Mouse (Mus musculus) adipocyte (in vitro differentiated cells): ENCODE data around the gene Aipl1.
A peak's percentile ranks its signal among the peaks of the same experiment; 100 is the strongest.
"Not testable (repeated sequence)": the region's sequence is repeated elsewhere in the genome, so short reads cannot be mapped to it uniquely, and the experiment has no call there.

Experiments used
- DNase-seq: peaks from one replicate; pipeline ENCODE4 v3.0.0-alpha.2; 2016; ENCODE audit warnings: low spot score

Aipl1 gene

GRCm38 (mm10) chr11:72016518-72017252, 20.6 kb downstream of the Aipl1 start:
- no peak for DNase-seq

- DNase-seq = no peak
Observed at GRCm38 (mm10) chr11:72014674-72015073, 22.6 kb downstream of the Aipl1 start.

- no peak for DNase-seq
Observed at GRCm38 (mm10) chr11:72011955-72012354, 25.4 kb downstream of the Aipl1 start.

GRCm38 (mm10) chr11:72010940-72011722, 26.2 kb downstream of the Aipl1 start:
- no peak for DNase-seq

- no peak for DNase-seq
Observed at GRCm38 (mm10) chr11:72010367-72010766, 26.9 kb downstream of the Aipl1 start.

- no peak for DNase-seq
Observed at GRCm38 (mm10) chr11:72005547-72005946, 31.8 kb downstream of the Aipl1 start.

GRCm38 (mm10) chr11:72003171-72003570, 34.1 kb downstream of the Aipl1 start:
- no peak for DNase-seq

- no peak for DNase-seq
Observed at GRCm38 (mm10) chr11:72002138-72002853, 35.0 kb downstream of the Aipl1 start.

- no peak for DNase-seq
Observed at GRCm38 (mm10) chr11:72000194-72000593, 37.1 kb downstream of the Aipl1 start.

GRCm38 (mm10) chr11:71996805-71997204, 40.5 kb downstream of the Aipl1 start:
- no peak for DNase-seq

GRCm38 (mm10) chr11:71995968-71996511, 41.3 kb downstream of the Aipl1 start:
- peak; percentile 21 for DNase-seq

- DNase-seq = no peak
Observed at GRCm38 (mm10) chr11:71992438-71992837, 44.9 kb downstream of the Aipl1 start.

- DNase-seq = peak; percentile 66
Observed at GRCm38 (mm10) chr11:71991541-71991940, 45.8 kb downstream of the Aipl1 start.

GRCm38 (mm10) chr11:71989407-71989806, 47.9 kb downstream of the Aipl1 start:
- not testable (repeated sequence) for DNase-seq

- no peak for DNase-seq
Observed at GRCm38 (mm10) chr11:71987159-71988150, 49.9 kb downstream of the Aipl1 start.

GRCm38 (mm10) chr11:71985783-71986182, 51.5 kb downstream of the Aipl1 start:
- DNase-seq = no peak

GRCm38 (mm10) chr11:71985101-71985711, 52.1 kb downstream of the Aipl1 start:
- DNase-seq = no peak

GRCm38 (mm10) chr11:71984093-71984492, 53.2 kb downstream of the Aipl1 start:
- DNase-seq = no peak
